Mouse (Mus musculus): Measurements from ENCODE around the gene Ccdc116. TPM values are rescaled to one million over a fixed set of nuclear protein-coding genes. Genes with fewer than 3 reads are reported as not detected.

Ccdc116 gene
- polyA plus RNA-seq (2015; fragmentation: Illumina TruSeq; extraction: RNeasy Lipid Tissue Mini Kit (QIAGEN cat#74804); ENCODE audit: low read depth, low replicate concordance): 2.4 TPM

GRCm38 (mm10) chr16:17146772-17147235, at the start of gene Ccdc116:
TSS of gene Ccdc116 (minus strand) at chr16:17147229.

GRCm38 (mm10) chr16:17144339-17144738, 2.7 kb downstream of the Ccdc116 start, which contains the start of gene Ydjc:
TSS of gene Ydjc (plus strand) at chr16:17144621.

GRCm38 (mm10) chr16:17132089-17132905, 14.7 kb downstream of the Ccdc116 start, which contains the start of gene Sdf2l1:
TSS of gene Sdf2l1 (minus strand) at chr16:17132383.

GRCm38 (mm10) chr16:17124871-17125520, 22.0 kb downstream of the Ccdc116 start, which contains the start of gene 2610318N02Rik:
TSS of gene 2610318N02Rik (minus strand) at chr16:17125167.

GRCm38 (mm10) chr16:17110771-17111743, 36.0 kb downstream of the Ccdc116 start, which contains the start of gene Ppil2:
TSS of gene Ppil2 (minus strand) at chr16:17111257.

Other genes with a start within 250 kb of the Ccdc116 start
- gene Mapk1, start 163.8 kb downstream of the Ccdc116 start, polyA plus RNA-seq (2015; fragmentation: Illumina TruSeq; extraction: RNeasy Lipid Tissue Mini Kit (QIAGEN cat#74804); ENCODE audit: low read depth, low replicate concordance): 387 TPM
- 26.7 TPM for gene Ypel1, start 77.5 kb downstream of the Ccdc116 start, polyA plus RNA-seq (2015; fragmentation: Illumina TruSeq; extraction: RNeasy Lipid Tissue Mini Kit (QIAGEN cat#74804); ENCODE audit: low read depth, low replicate concordance)
- gene Ppil2, start 36.0 kb downstream of the Ccdc116 start, polyA plus RNA-seq (2015; fragmentation: Illumina TruSeq; extraction: RNeasy Lipid Tissue Mini Kit (QIAGEN cat#74804); ENCODE audit: low read depth, low replicate concordance): 99.5 TPM
- gene 2610318N02Rik, start 22.1 kb downstream of the Ccdc116 start, polyA plus RNA-seq (2015; fragmentation: Illumina TruSeq; extraction: RNeasy Lipid Tissue Mini Kit (QIAGEN cat#74804); ENCODE audit: low read depth, low replicate concordance): 2.1 TPM
- gene Sdf2l1, start 14.8 kb downstream of the Ccdc116 start, polyA plus RNA-seq (2015; fragmentation: Illumina TruSeq; extraction: RNeasy Lipid Tissue Mini Kit (QIAGEN cat#74804); ENCODE audit: low read depth, low replicate concordance): 27.5 TPM
- gene Ydjc, start 2.6 kb downstream of the Ccdc116 start, polyA plus RNA-seq (2015; fragmentation: Illumina TruSeq; extraction: RNeasy Lipid Tissue Mini Kit (QIAGEN cat#74804); ENCODE audit: low read depth, low replicate concordance): 20.9 TPM
- gene Ube2l3, start 55.4 kb upstream of the Ccdc116 start, polyA plus RNA-seq (2015; fragmentation: Illumina TruSeq; extraction: RNeasy Lipid Tissue Mini Kit (QIAGEN cat#74804); ENCODE audit: low read depth, low replicate concordance): 161 TPM
- 1.5 TPM for gene Rimbp3, start 61.4 kb upstream of the Ccdc116 start, polyA plus RNA-seq (2015; fragmentation: Illumina TruSeq; extraction: RNeasy Lipid Tissue Mini Kit (QIAGEN cat#74804); ENCODE audit: low read depth, low replicate concordance)
- gene Hic2, start 86.3 kb upstream of the Ccdc116 start, polyA plus RNA-seq (2015; fragmentation: Illumina TruSeq; extraction: RNeasy Lipid Tissue Mini Kit (QIAGEN cat#74804); ENCODE audit: low read depth, low replicate concordance): 3.7 TPM
- gene Tmem191c, start 128.8 kb upstream of the Ccdc116 start, polyA plus RNA-seq (2015; fragmentation: Illumina TruSeq; extraction: RNeasy Lipid Tissue Mini Kit (QIAGEN cat#74804); ENCODE audit: low read depth, low replicate concordance): 138 TPM
- gene Serpind1, start 184.1 kb upstream of the Ccdc116 start, polyA plus RNA-seq (2015; fragmentation: Illumina TruSeq; extraction: RNeasy Lipid Tissue Mini Kit (QIAGEN cat#74804); ENCODE audit: low read depth, low replicate concordance): 5.0 TPM